Mouse (Mus musculus): ENCODE measurements around the gene Gga2. TPM values are rescaled to one million over a fixed set of nuclear protein-coding genes. Genes with fewer than 3 reads are reported as not detected.

The Gga2 gene
- total RNA-seq (2022), result 10 to 100 TPM; 30.4 to 37.7 (median 35.3) TPM

GRCm38 (mm10) chr7:122020667-122021354, at the start of gene Gga2:
Gene Gga2, minus strand, starts transcription at chr7:122021222.
- peak; percentile 70 to 81 for DNase-seq (ENCODE audit: low spot score in 2 of 2)

- DNase-seq (ENCODE audit: low spot score in 2 of 2), result no peak
Observed at GRCm38 (mm10) chr7:122067517-122068381, 46.7 kb upstream of the Gga2 start.

- DNase-seq (ENCODE audit: low spot score in 2 of 2), result peak; percentile 97 to 98
Observed at GRCm38 (mm10) chr7:122066945-122067516, 46.0 kb upstream of the Gga2 start, which contains the start of the genes Ubfd1 and Ears2. Gene Ubfd1, plus strand, starts transcription at chr7:122067175. Gene Ears2, minus strand, starts transcription at chr7:122067263.

- no peak for DNase-seq (ENCODE audit: low spot score in 2 of 2)
Observed at GRCm38 (mm10) chr7:122066102-122066944, 45.3 kb upstream of the Gga2 start.

- no peak for DNase-seq (ENCODE audit: low spot score in 2 of 2)
Observed at GRCm38 (mm10) chr7:122065656-122066055, 44.6 kb upstream of the Gga2 start.

- DNase-seq (ENCODE audit: low spot score in 2 of 2), result no peak
Observed at GRCm38 (mm10) chr7:122056633-122057032, 35.6 kb upstream of the Gga2 start.

- DNase-seq (ENCODE audit: low spot score in 2 of 2), result no peak
Observed at GRCm38 (mm10) chr7:122050834-122051233, 29.8 kb upstream of the Gga2 start.

- DNase-seq (ENCODE audit: low spot score in 2 of 2), result no peak
Observed at GRCm38 (mm10) chr7:122048191-122048590, 27.2 kb upstream of the Gga2 start.

- no peak for DNase-seq (ENCODE audit: low spot score in 2 of 2)
Observed at GRCm38 (mm10) chr7:122046813-122047212, 25.8 kb upstream of the Gga2 start.

- DNase-seq (ENCODE audit: low spot score in 2 of 2), result no peak
Observed at GRCm38 (mm10) chr7:122045711-122046110, 24.7 kb upstream of the Gga2 start.

- DNase-seq (ENCODE audit: low spot score in 2 of 2), result peak in 1 of 2 experiments; percentile 25
Observed at GRCm38 (mm10) chr7:122045181-122045634, 24.2 kb upstream of the Gga2 start.

GRCm38 (mm10) chr7:122044106-122044505, 23.1 kb upstream of the Gga2 start:
- DNase-seq (ENCODE audit: low spot score in 2 of 2), result no peak

GRCm38 (mm10) chr7:122034348-122034747, 13.3 kb upstream of the Gga2 start:
- no peak for DNase-seq (ENCODE audit: low spot score in 2 of 2)

GRCm38 (mm10) chr7:122033371-122033770, 12.3 kb upstream of the Gga2 start:
- DNase-seq (ENCODE audit: low spot score in 2 of 2), result no peak

- no peak for DNase-seq (ENCODE audit: low spot score in 2 of 2)
Observed at GRCm38 (mm10) chr7:122022131-122022530, 1.1 kb upstream of the Gga2 start.

- no peak for DNase-seq (ENCODE audit: low spot score in 2 of 2)
Observed at GRCm38 (mm10) chr7:122020273-122020666, 752 bp downstream of the Gga2 start.

GRCm38 (mm10) chr7:122018978-122019377, 2.0 kb downstream of the Gga2 start:
- DNase-seq (ENCODE audit: low spot score in 2 of 2), result peak in 1 of 2 experiments; percentile 80

GRCm38 (mm10) chr7:122018247-122018646, 2.8 kb downstream of the Gga2 start:
- DNase-seq (ENCODE audit: low spot score in 2 of 2), result no peak

- DNase-seq (ENCODE audit: low spot score in 2 of 2), result no peak
Observed at GRCm38 (mm10) chr7:122015734-122016133, 5.3 kb downstream of the Gga2 start.

- DNase-seq (ENCODE audit: low spot score in 2 of 2), result no peak
Observed at GRCm38 (mm10) chr7:122015105-122015504, 5.9 kb downstream of the Gga2 start.

GRCm38 (mm10) chr7:122012949-122013348, 8.1 kb downstream of the Gga2 start:
- no peak for DNase-seq (ENCODE audit: low spot score in 2 of 2)

Measured in left cerebral cortex, adult 8-10 months (tissue).